Mouse (Mus musculus): ENCODE results near the gene Rbm18. TPM values are rescaled to one million over a fixed set of nuclear protein-coding genes. Genes with fewer than 3 reads are reported as not detected.

Gene Rbm18
- total RNA-seq, 1 experiment, result 22.1 TPM

GRCm38 (mm10) chr2:36099739-36100138 lies 36.8 kb downstream of the Rbm18 start:
- in situ Hi-C loops (cut with MboI; ENCODE audit: low sequenced_read_pairs in 2 of 2, unreplicated experiment in 2 of 2), result no loop called here
- Histone ChIP-seq H3K36me3 (ENCODE audit: control insufficient read depth, insufficient read depth, low read length, poor library complexity, severe bottlenecking) (no peaks in the 10 kb centered on the region), H3K4me1 (ENCODE audit: control insufficient read depth in 2 of 2, insufficient read depth in 2 of 2, low read length in 2 of 2, poor library complexity in 1 of 2) (peaks cover 0 to 6% of the 10 kb centered on the region in 2 experiments; a peak in 1 of 4 replicates), H3K27ac (ENCODE audit: insufficient read depth, low read depth, low read length, poor library complexity, severe bottlenecking) (no peak overlapping the region), H3K9me3 (ENCODE audit: control insufficient read depth, insufficient read depth, low read depth, low read length) (no peaks in the 10 kb centered on the region), H3K4me3 (ENCODE audit: insufficient read depth in 1 of 2, low read depth in 1 of 2, low read length in 2 of 2, poor library complexity in 1 of 2, severe bottlenecking in 1 of 2) (no peak overlapping the region), H3K9ac (ENCODE audit: insufficient read depth, low read depth, low read length, poor library complexity, severe bottlenecking) (no peak overlapping the region)
- DNase-seq (ENCODE audit: low read depth, low spot score), result no peak
- TF ChIP-seq CHD2 (IDR thresholded peaks at IDR 0.05; ENCODE audit: low read depth, low read length), result no peak
- no peak for TF ChIP-seq ZNF384 (IDR thresholded peaks at IDR 0.05; ENCODE audit: low read depth, low read length)
- TF ChIP-seq MAFK (IDR thresholded peaks at IDR 0.05; ENCODE audit: insufficient read depth, low read depth, low read length), result no peak
- no peak for TF ChIP-seq HCFC1 (IDR thresholded peaks at IDR 0.05; ENCODE audit: borderline replicate concordance, insufficient read depth, low read length)
- TF ChIP-seq ZC3H11A (IDR thresholded peaks at IDR 0.05; ENCODE audit: borderline replicate concordance, low read depth, low read length), result no peak

- no peaks in the 10 kb centered on the region for H3K4me1 ChIP-seq (ENCODE audit: control insufficient read depth in 2 of 2, insufficient read depth in 2 of 2, low read length in 2 of 2, poor library complexity in 1 of 2)
- no peak overlapping the region for H3K4me3 ChIP-seq (ENCODE audit: insufficient read depth in 1 of 2, low read depth in 1 of 2, low read length in 2 of 2, poor library complexity in 1 of 2, severe bottlenecking in 1 of 2)
- no peak overlapping the region for H3K9ac ChIP-seq (ENCODE audit: insufficient read depth, low read depth, low read length, poor library complexity, severe bottlenecking)
- H3K9me3 ChIP-seq (ENCODE audit: control insufficient read depth, insufficient read depth, low read depth, low read length), result no peaks in the 10 kb centered on the region
- in situ Hi-C loops (cut with MboI; ENCODE audit: low sequenced_read_pairs in 2 of 2, unreplicated experiment in 2 of 2), result no loop called here
- H3K27ac ChIP-seq (ENCODE audit: insufficient read depth, low read depth, low read length, poor library complexity, severe bottlenecking), result no peak overlapping the region
- TF ChIP-seq ZC3H11A (IDR thresholded peaks at IDR 0.05; ENCODE audit: borderline replicate concordance, low read depth, low read length) (no peak), MAFK (IDR thresholded peaks at IDR 0.05; ENCODE audit: insufficient read depth, low read depth, low read length) (no peak), HCFC1 (IDR thresholded peaks at IDR 0.05; ENCODE audit: borderline replicate concordance, insufficient read depth, low read length) (no peak)
- DNase-seq (ENCODE audit: low read depth, low spot score), result no peak
- H3K36me3 ChIP-seq (ENCODE audit: control insufficient read depth, insufficient read depth, low read length, poor library complexity, severe bottlenecking), result no peaks in the 10 kb centered on the region
Measured at GRCm38 (mm10) chr2:36098021-36098420, 38.6 kb downstream of the Rbm18 start.

GRCm38 (mm10) chr2:36097129-36097815 lies 39.3 kb downstream of the Rbm18 start:
- Histone ChIP-seq H3K36me3 (ENCODE audit: control insufficient read depth, insufficient read depth, low read length, poor library complexity, severe bottlenecking) (no peaks in the 10 kb centered on the region), H3K27ac (ENCODE audit: insufficient read depth, low read depth, low read length, poor library complexity, severe bottlenecking) (no peak overlapping the region), H3K4me1 (ENCODE audit: control insufficient read depth in 2 of 2, insufficient read depth in 2 of 2, low read length in 2 of 2, poor library complexity in 1 of 2) (no peaks in the 10 kb centered on the region), H3K4me3 (ENCODE audit: insufficient read depth in 1 of 2, low read depth in 1 of 2, low read length in 2 of 2, poor library complexity in 1 of 2, severe bottlenecking in 1 of 2) (no peak overlapping the region), H3K9me3 (ENCODE audit: control insufficient read depth, insufficient read depth, low read depth, low read length) (no peaks in the 10 kb centered on the region), H3K9ac (ENCODE audit: insufficient read depth, low read depth, low read length, poor library complexity, severe bottlenecking) (no peak overlapping the region)
- TF ChIP-seq HCFC1 (IDR thresholded peaks at IDR 0.05; ENCODE audit: borderline replicate concordance, insufficient read depth, low read length) (no peak), ZC3H11A (IDR thresholded peaks at IDR 0.05; ENCODE audit: borderline replicate concordance, low read depth, low read length) (no peak), CHD2 (IDR thresholded peaks at IDR 0.05; ENCODE audit: low read depth, low read length) (no peak), ZNF384 (IDR thresholded peaks at IDR 0.05; ENCODE audit: low read depth, low read length) (no peak), MAFK (IDR thresholded peaks at IDR 0.05; ENCODE audit: insufficient read depth, low read depth, low read length) (no peak)
- in situ Hi-C loops (cut with MboI; ENCODE audit: low sequenced_read_pairs in 2 of 2, unreplicated experiment in 2 of 2), result no loop called here
- DNase-seq (ENCODE audit: low read depth, low spot score), result no peak

- in situ Hi-C loops (cut with MboI; ENCODE audit: low sequenced_read_pairs in 2 of 2, unreplicated experiment in 2 of 2), result no loop called here
- Histone ChIP-seq H3K27ac (ENCODE audit: insufficient read depth, low read depth, low read length, poor library complexity, severe bottlenecking) (no peak overlapping the region), H3K4me1 (ENCODE audit: control insufficient read depth in 2 of 2, insufficient read depth in 2 of 2, low read length in 2 of 2, poor library complexity in 1 of 2) (peaks cover 0 to 3% of the 10 kb centered on the region in 2 experiments; a peak in 1 of 4 replicates), H3K4me3 (ENCODE audit: insufficient read depth in 1 of 2, low read depth in 1 of 2, low read length in 2 of 2, poor library complexity in 1 of 2, severe bottlenecking in 1 of 2) (peak overlapping the region; percentile 5 to 29; a peak in 2 of 4 replicates), H3K9me3 (ENCODE audit: control insufficient read depth, insufficient read depth, low read depth, low read length) (no peaks in the 10 kb centered on the region), H3K9ac (ENCODE audit: insufficient read depth, low read depth, low read length, poor library complexity, severe bottlenecking) (no peak overlapping the region), H3K36me3 (ENCODE audit: control insufficient read depth, insufficient read depth, low read length, poor library complexity, severe bottlenecking) (no peaks in the 10 kb centered on the region)
- TF ChIP-seq ZNF384 (IDR thresholded peaks at IDR 0.05; ENCODE audit: low read depth, low read length), result no peak
- TF ChIP-seq ZC3H11A (IDR thresholded peaks at IDR 0.05; ENCODE audit: borderline replicate concordance, low read depth, low read length), result no peak
- no peak for TF ChIP-seq MAFK (IDR thresholded peaks at IDR 0.05; ENCODE audit: insufficient read depth, low read depth, low read length)
- no peak for TF ChIP-seq HCFC1 (IDR thresholded peaks at IDR 0.05; ENCODE audit: borderline replicate concordance, insufficient read depth, low read length)
- TF ChIP-seq CHD2 (IDR thresholded peaks at IDR 0.05; ENCODE audit: low read depth, low read length), result no peak
- DNase-seq (ENCODE audit: low read depth, low spot score), result no peak
Measured at GRCm38 (mm10) chr2:36093914-36094475, 42.6 kb downstream of the Rbm18 start.
